Mouse (Mus musculus): ENCODE data around the gene Ubac2. TPM values are rescaled to one million over a fixed set of nuclear protein-coding genes. Genes with fewer than 3 reads are reported as not detected.

Ubac2 gene
- total RNA-seq, 1 experiment: 41.5 TPM

- DNase-seq (ENCODE audit: low read depth, low spot score): no peak
- in situ Hi-C loops (cut with MboI; ENCODE audit: low sequenced_read_pairs in 2 of 2, unreplicated experiment in 2 of 2): no loop called here
Measured at GRCm38 (mm10) chr14:121989869-121990268, 111.4 kb downstream of the Ubac2 start.

GRCm38 (mm10) chr14:121990897-121991296 lies 112.5 kb downstream of the Ubac2 start:
- Histone ChIP-seq H3K4me1 (ENCODE audit: control insufficient read depth in 2 of 2, insufficient read depth in 2 of 2, low read length in 2 of 2, poor library complexity in 1 of 2) (no peaks in the 10 kb centered on the region), H3K27ac (ENCODE audit: insufficient read depth, low read depth, low read length, poor library complexity, severe bottlenecking) (no peak overlapping the region), H3K9ac (ENCODE audit: insufficient read depth, low read depth, low read length, poor library complexity, severe bottlenecking) (no peak overlapping the region), H3K9me3 (ENCODE audit: control insufficient read depth, insufficient read depth, low read depth, low read length) (no peaks in the 10 kb centered on the region), H3K4me3 (ENCODE audit: insufficient read depth in 1 of 2, low read depth in 1 of 2, low read length in 2 of 2, poor library complexity in 1 of 2, severe bottlenecking in 1 of 2) (no peak overlapping the region), H3K36me3 (ENCODE audit: control insufficient read depth, insufficient read depth, low read length, poor library complexity, severe bottlenecking) (peaks cover 4% of the 10 kb centered on the region; the same call in 1 of the 2 replicates)
- no peak for TF ChIP-seq CHD2 (IDR thresholded peaks at IDR 0.05; ENCODE audit: low read depth, low read length)
- no peak for TF ChIP-seq ZC3H11A (IDR thresholded peaks at IDR 0.05; ENCODE audit: borderline replicate concordance, low read depth, low read length)
- TF ChIP-seq HCFC1 (IDR thresholded peaks at IDR 0.05; ENCODE audit: borderline replicate concordance, insufficient read depth, low read length): no peak
- TF ChIP-seq ZNF384 (IDR thresholded peaks at IDR 0.05; ENCODE audit: low read depth, low read length): no peak
- no peak for TF ChIP-seq MAFK (IDR thresholded peaks at IDR 0.05; ENCODE audit: insufficient read depth, low read depth, low read length)
- no peak for DNase-seq (ENCODE audit: low read depth, low spot score)
- in situ Hi-C loops (cut with MboI; ENCODE audit: low sequenced_read_pairs in 2 of 2, unreplicated experiment in 2 of 2): no loop called here

More at GRCm38 (mm10) chr14:121989869-121990268, 111.4 kb downstream of the Ubac2 start:
- H3K9me3 ChIP-seq (ENCODE audit: control insufficient read depth, insufficient read depth, low read depth, low read length): no peaks in the 10 kb centered on the region
- no peak overlapping the region for H3K27ac ChIP-seq (ENCODE audit: insufficient read depth, low read depth, low read length, poor library complexity, severe bottlenecking)
- no peak for TF ChIP-seq ZNF384 (IDR thresholded peaks at IDR 0.05; ENCODE audit: low read depth, low read length)
- TF ChIP-seq MAFK (IDR thresholded peaks at IDR 0.05; ENCODE audit: insufficient read depth, low read depth, low read length): no peak
- TF ChIP-seq CHD2 (IDR thresholded peaks at IDR 0.05; ENCODE audit: low read depth, low read length): no peak
- no peak for TF ChIP-seq HCFC1 (IDR thresholded peaks at IDR 0.05; ENCODE audit: borderline replicate concordance, insufficient read depth, low read length)
- no peak for TF ChIP-seq ZC3H11A (IDR thresholded peaks at IDR 0.05; ENCODE audit: borderline replicate concordance, low read depth, low read length)
- no peak overlapping the region for H3K9ac ChIP-seq (ENCODE audit: insufficient read depth, low read depth, low read length, poor library complexity, severe bottlenecking)
- peaks cover 2% of the 10 kb centered on the region; the same call in 1 of the 2 replicates for H3K36me3 ChIP-seq (ENCODE audit: control insufficient read depth, insufficient read depth, low read length, poor library complexity, severe bottlenecking)
- no peak overlapping the region for H3K4me3 ChIP-seq (ENCODE audit: insufficient read depth in 1 of 2, low read depth in 1 of 2, low read length in 2 of 2, poor library complexity in 1 of 2, severe bottlenecking in 1 of 2)
- no peaks in the 10 kb centered on the region for H3K4me1 ChIP-seq (ENCODE audit: control insufficient read depth in 2 of 2, insufficient read depth in 2 of 2, low read length in 2 of 2, poor library complexity in 1 of 2)

GRCm38 (mm10) chr14:121991921-121992320 lies 113.5 kb downstream of the Ubac2 start:
- H3K36me3 ChIP-seq (ENCODE audit: control insufficient read depth, insufficient read depth, low read length, poor library complexity, severe bottlenecking): peaks cover 4% of the 10 kb centered on the region; the same call in 1 of the 2 replicates
- H3K27ac ChIP-seq (ENCODE audit: insufficient read depth, low read depth, low read length, poor library complexity, severe bottlenecking): no peak overlapping the region
- H3K4me3 ChIP-seq (ENCODE audit: insufficient read depth in 1 of 2, low read depth in 1 of 2, low read length in 2 of 2, poor library complexity in 1 of 2, severe bottlenecking in 1 of 2): no peak overlapping the region
- in situ Hi-C loops (cut with MboI; ENCODE audit: low sequenced_read_pairs in 2 of 2, unreplicated experiment in 2 of 2): no loop called here
- no peak for TF ChIP-seq HCFC1 (IDR thresholded peaks at IDR 0.05; ENCODE audit: borderline replicate concordance, insufficient read depth, low read length)
- no peak for DNase-seq (ENCODE audit: low read depth, low spot score)
- H3K9ac ChIP-seq (ENCODE audit: insufficient read depth, low read depth, low read length, poor library complexity, severe bottlenecking): no peak overlapping the region
- no peaks in the 10 kb centered on the region for H3K9me3 ChIP-seq (ENCODE audit: control insufficient read depth, insufficient read depth, low read depth, low read length)
- no peaks in the 10 kb centered on the region for H3K4me1 ChIP-seq (ENCODE audit: control insufficient read depth in 2 of 2, insufficient read depth in 2 of 2, low read length in 2 of 2, poor library complexity in 1 of 2)

GRCm38 (mm10) chr14:121992395-121993280 lies 114.2 kb downstream of the Ubac2 start:
- no peak overlapping the region for H3K9ac ChIP-seq (ENCODE audit: insufficient read depth, low read depth, low read length, poor library complexity, severe bottlenecking)
- in situ Hi-C loops (cut with MboI; ENCODE audit: low sequenced_read_pairs in 2 of 2, unreplicated experiment in 2 of 2): no loop called here
- H3K36me3 ChIP-seq (ENCODE audit: control insufficient read depth, insufficient read depth, low read length, poor library complexity, severe bottlenecking): peaks cover 6% of the 10 kb centered on the region; the same call in 1 of the 2 replicates
- DNase-seq (ENCODE audit: low read depth, low spot score): no peak
- TF ChIP-seq CHD2 (IDR thresholded peaks at IDR 0.05; ENCODE audit: low read depth, low read length) (no peak), HCFC1 (IDR thresholded peaks at IDR 0.05; ENCODE audit: borderline replicate concordance, insufficient read depth, low read length) (no peak), MAFK (IDR thresholded peaks at IDR 0.05; ENCODE audit: insufficient read depth, low read depth, low read length) (no peak), ZC3H11A (IDR thresholded peaks at IDR 0.05; ENCODE audit: borderline replicate concordance, low read depth, low read length) (no peak), ZNF384 (IDR thresholded peaks at IDR 0.05; ENCODE audit: low read depth, low read length) (no peak)
- no peaks in the 10 kb centered on the region for H3K4me1 ChIP-seq (ENCODE audit: control insufficient read depth in 2 of 2, insufficient read depth in 2 of 2, low read length in 2 of 2, poor library complexity in 1 of 2)
- H3K27ac ChIP-seq (ENCODE audit: insufficient read depth, low read depth, low read length, poor library complexity, severe bottlenecking): no peak overlapping the region
- no peak overlapping the region for H3K4me3 ChIP-seq (ENCODE audit: insufficient read depth in 1 of 2, low read depth in 1 of 2, low read length in 2 of 2, poor library complexity in 1 of 2, severe bottlenecking in 1 of 2)
- H3K9me3 ChIP-seq (ENCODE audit: control insufficient read depth, insufficient read depth, low read depth, low read length): no peaks in the 10 kb centered on the region

All from ES-E14 (cell line).